Mouse (Mus musculus) neural tube, embryonic 14.5 days (tissue): ENCODE results near the gene Kcnj12. TPM values are rescaled to one million over a fixed set of nuclear protein-coding genes. Genes with fewer than 3 reads are reported as not detected.

Experiments used
- ATAC-seq: fragments of 200-750 bp; cut with Nextera tagmentation; 2 replicates; pipeline ENCODE4 v1.8.0; 2017; ENCODE audit warnings: low read depth, mild to moderate bottlenecking, moderate TSS enrichment, moderate library complexity
- H3K27ac ChIP-seq: fragments of 300-500 bp; sonication (generic); 2 replicates; pipeline ENCODE4 v1.5.1; 2014; ENCODE audit warnings: low read depth, mild to moderate bottlenecking, control low read depth, low read length, moderate library complexity, mixed read lengths
- H3K27me3 ChIP-seq: fragments of 300-500 bp; sonication (generic); 2 replicates; pipeline ENCODE4 v1.6.1; 2014; ENCODE audit warnings: low read length; ENCODE audit not compliant: control insufficient read depth, insufficient read depth
- H3K36me3 ChIP-seq: fragments of 300-500 bp; sonication (generic); 2 replicates; pipeline ENCODE4 v1.6.1; 2014; ENCODE audit warnings: low read length, mixed read lengths; ENCODE audit not compliant: control insufficient read depth, insufficient read depth
- H3K4me1 ChIP-seq: fragments of 300-500 bp; sonication (generic); 2 replicates; pipeline ENCODE4 v1.6.1; 2014; ENCODE audit warnings: low read length; ENCODE audit not compliant: control insufficient read depth, insufficient read depth
- H3K4me2 ChIP-seq: fragments of 300-500 bp; sonication (generic); 2 replicates; pipeline ENCODE4 v1.6.1; 2014; ENCODE audit warnings: mild to moderate bottlenecking, low read depth, low read length, control low read depth
- H3K4me3 ChIP-seq: fragments of 300-500 bp; sonication (generic); 2 replicates; pipeline ENCODE4 v1.5.1; 2014; ENCODE audit warnings: low read depth, low read length, control low read depth, mixed read lengths
- H3K9ac ChIP-seq: fragments of 300-500 bp; sonication (generic); replicated peaks from 2 replicates; pipeline ENCODE4 v1.6.1; 2014; ENCODE audit warnings: low read depth, mild to moderate bottlenecking, control low read depth, low read length, mixed read lengths
- H3K9me3 ChIP-seq: fragments of 300-500 bp; sonication (generic); 2 replicates; pipeline ENCODE4 v1.6.1; 2016; ENCODE audit warnings: low read length; ENCODE audit not compliant: control insufficient read depth
- WGBS: fragments of 180-500 bp; shearing (Covaris S2); extraction: QIAGEN DNeasy Blood & Tissue Kit; methylation state at CpG from one replicate; pipeline ENCODE4 v1.1.7; 2014; 5-methylcytosine and 5-hydroxymethylcytosine counted together
- polyA plus RNA-seq: library from polyadenylated mRNA; unstranded; fragments of >200 nt; fragmentation: Nextera tagmentation; extraction: Ambion mirVana; gene quantifications from 2 replicates; pipeline ENCODE4 v1.2.1, GENCODE M21; 2014

Gene Kcnj12
- polyA plus RNA-seq, 1 experiment from 2014 or later, result 2.7 TPM

- ATAC-seq, result no peak
- H3K27me3 ChIP-seq, result no peaks in the 10 kb centered on the region
- H3K9me3 ChIP-seq, result no peaks in the 10 kb centered on the region
- no peaks in the 10 kb centered on the region for H3K4me1 ChIP-seq
- 59% methylated on average over 13 of the region's 13 CpGs for WGBS
- no peak overlapping the region for H3K27ac ChIP-seq
- H3K4me2 ChIP-seq, result no peak overlapping the region
- H3K4me3 ChIP-seq, result no peak overlapping the region
- no peaks in the 10 kb centered on the region for H3K36me3 ChIP-seq
- H3K9ac ChIP-seq, result no peak overlapping the region
Measured at GRCm38 (mm10) chr11:60984912-60985558, 37.3 kb upstream of the Kcnj12 start.

GRCm38 (mm10) chr11:60990428-60990827 is 31.9 kb upstream of the Kcnj12 start:
- Histone ChIP-seq H3K4me2 (no peak overlapping the region), H3K4me1 (no peaks in the 10 kb centered on the region), H3K27ac (no peak overlapping the region), H3K36me3 (no peaks in the 10 kb centered on the region), H3K27me3 (no peaks in the 10 kb centered on the region), H3K4me3 (no peak overlapping the region), H3K9me3 (no peaks in the 10 kb centered on the region), H3K9ac (no peak overlapping the region)
- 83% methylated on average over 3 of the region's 3 CpGs for WGBS
- ATAC-seq, result no peak

GRCm38 (mm10) chr11:61002736-61003135 is 19.6 kb upstream of the Kcnj12 start:
- 64% methylated on average over 8 of the region's 8 CpGs for WGBS
- Histone ChIP-seq H3K27me3 (no peaks in the 10 kb centered on the region), H3K4me3 (no peak overlapping the region), H3K9me3 (no peaks in the 10 kb centered on the region), H3K4me1 (no peaks in the 10 kb centered on the region), H3K9ac (no peak overlapping the region), H3K4me2 (no peak overlapping the region), H3K27ac (no peak overlapping the region), H3K36me3 (no peaks in the 10 kb centered on the region)
- ATAC-seq, result no peak

GRCm38 (mm10) chr11:61004046-61004445 is 18.3 kb upstream of the Kcnj12 start:
- Histone ChIP-seq H3K36me3 (no peaks in the 10 kb centered on the region), H3K4me2 (no peak overlapping the region), H3K9ac (no peak overlapping the region), H3K4me3 (no peak overlapping the region), H3K27me3 (no peaks in the 10 kb centered on the region), H3K27ac (no peak overlapping the region), H3K9me3 (no peaks in the 10 kb centered on the region), H3K4me1 (no peaks in the 10 kb centered on the region)
- 29% methylated on average over 4 of the region's 4 CpGs for WGBS
- ATAC-seq, result no peak

GRCm38 (mm10) chr11:61004781-61005180 is 17.6 kb upstream of the Kcnj12 start:
- H3K4me2 ChIP-seq, result no peak overlapping the region

GRCm38 (mm10) chr11:61005345-61005744 is 17.0 kb upstream of the Kcnj12 start:
- Histone ChIP-seq H3K4me3 (no peak overlapping the region), H3K27me3 (no peaks in the 10 kb centered on the region), H3K4me1 (no peaks in the 10 kb centered on the region), H3K27ac (no peak overlapping the region), H3K4me2 (no peak overlapping the region), H3K9me3 (no peaks in the 10 kb centered on the region), H3K36me3 (no peaks in the 10 kb centered on the region), H3K9ac (no peak overlapping the region)
- 47% methylated on average over 6 of the region's 6 CpGs for WGBS
- no peak for ATAC-seq

More at GRCm38 (mm10) chr11:61004781-61005180, 17.6 kb upstream of the Kcnj12 start:
- Histone ChIP-seq H3K36me3 (no peaks in the 10 kb centered on the region), H3K4me1 (no peaks in the 10 kb centered on the region), H3K9me3 (no peaks in the 10 kb centered on the region), H3K27me3 (no peaks in the 10 kb centered on the region), H3K4me3 (no peak overlapping the region), H3K9ac (no peak overlapping the region), H3K27ac (no peak overlapping the region)
- 68% methylated on average over 5 of the region's 5 CpGs for WGBS
- no peak for ATAC-seq

- Histone ChIP-seq H3K9ac (no peak overlapping the region), H3K4me3 (no peak overlapping the region), H3K27ac (no peak overlapping the region; the same call in 1 of the 2 replicates), H3K9me3 (no peaks in the 10 kb centered on the region), H3K4me1 (0 out of 2 replicates have a peak, but pooled peaks cover 3% of the 10 kb centered on the region), H3K36me3 (no peaks in the 10 kb centered on the region), H3K27me3 (no peaks in the 10 kb centered on the region), H3K4me2 (no peak overlapping the region)
- WGBS, result 26% methylated on average over 9 of the region's 9 CpGs
- no peak for ATAC-seq
Measured at GRCm38 (mm10) chr11:61011736-61012294, 10.5 kb upstream of the Kcnj12 start.

GRCm38 (mm10) chr11:61016866-61017398 is 5.4 kb upstream of the Kcnj12 start:
- no peak overlapping the region for H3K4me3 ChIP-seq
- no peak overlapping the region for H3K4me2 ChIP-seq
- no peaks in the 10 kb centered on the region for H3K36me3 ChIP-seq
- H3K4me1 ChIP-seq, result peaks cover under 1% of the 10 kb centered on the region; the same call in 1 of the 2 replicates
- H3K9ac ChIP-seq, result no peak overlapping the region
- no peaks in the 10 kb centered on the region for H3K9me3 ChIP-seq
- peaks cover 11% of the 10 kb centered on the region; the same call in 1 of the 2 replicates for H3K27me3 ChIP-seq
- WGBS, result 12% methylated on average over 8 of the region's 8 CpGs
- ATAC-seq, result no peak
- no peak overlapping the region for H3K27ac ChIP-seq

GRCm38 (mm10) chr11:61021129-61021528 is 1.2 kb upstream of the Kcnj12 start:
- Histone ChIP-seq H3K27me3 (peaks cover 39% of the 10 kb centered on the region), H3K9ac (no peak overlapping the region), H3K27ac (no peak overlapping the region), H3K4me1 (peaks cover 5% of the 10 kb centered on the region), H3K36me3 (no peaks in the 10 kb centered on the region), H3K9me3 (no peaks in the 10 kb centered on the region), H3K4me3 (no peak overlapping the region), H3K4me2 (no peak overlapping the region)
- WGBS, result 71% methylated on average over 5 of the region's 5 CpGs
- no peak for ATAC-seq
